Mouse (Mus musculus): ENCODE data around the gene Ebi3.

The Ebi3 gene

GRCm38 (mm10) chr17:56005415-56006061, 53.1 kb downstream of the Ebi3 start, which contains the start of the genes Stap2 and Mpnd:
TSS of gene Stap2 (minus strand) at chr17:56005584.
TSS of gene Mpnd (plus strand) at chr17:56005711.
- peak; percentile 69 to 78 for DNase-seq
